19 mouse cellular contexts compared by ENCODE assay signal in the genomic region with DNA sequence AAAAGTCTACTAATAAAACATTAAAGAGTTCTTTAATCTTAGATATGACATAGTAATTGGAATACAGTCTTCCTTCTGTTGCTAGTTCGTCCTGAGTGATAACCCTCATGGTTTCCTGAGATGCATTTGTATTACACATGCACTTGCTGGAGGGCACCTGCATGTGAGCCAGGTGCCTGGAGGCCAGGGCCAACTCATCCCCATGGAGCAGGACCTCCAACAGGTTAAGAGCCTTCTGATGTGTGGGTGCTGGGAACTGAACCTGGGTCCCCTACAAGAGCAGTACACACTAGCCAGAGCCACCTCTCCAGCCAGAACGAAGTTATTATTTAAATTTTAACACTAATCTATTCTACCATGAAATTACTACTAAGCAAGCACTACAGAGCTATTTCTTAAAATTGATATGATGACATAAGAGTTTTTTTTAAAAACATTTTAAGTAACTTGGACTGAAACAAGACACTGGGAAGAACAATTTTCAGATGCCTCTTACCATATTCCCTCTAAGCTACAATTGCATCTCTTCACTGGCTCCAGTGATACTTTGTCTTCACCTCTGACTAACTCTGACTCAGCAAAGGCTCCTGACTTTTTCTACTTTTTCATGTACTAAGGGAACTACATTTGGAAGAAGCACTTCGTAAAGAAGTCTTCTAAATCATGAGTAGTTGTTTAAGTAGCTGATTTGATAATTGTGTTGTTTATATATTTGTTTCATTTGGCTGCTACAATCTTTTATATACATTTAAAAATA. TPM values are rescaled to one million over a fixed set of nuclear protein-coding genes. Genes with fewer than 3 reads are reported as not detected.
"Had no signal": no experiment of that assay in that cellular context is flagged by ENCODE, and none has a peak within 500 bp of the region (broad histone marks: within the 10 kb centered on the region; RNA-seq: fewer than 3 reads in every experiment).

No protein-coding gene starts in this region.

- H3K9me3 ChIP-seq: kidney, embryonic 15.5 days; limb, embryonic 10.5 days; limb, embryonic 13.5 days; liver, embryonic 12.5 days; liver, embryonic 15.5 days; lung, embryonic 15.5 days; midbrain, embryonic 10.5 days; midbrain, embryonic 13.5 days had no signal

- H3K4me2 ChIP-seq: kidney, embryonic 15.5 days; limb, embryonic 13.5 days; midbrain, embryonic 13.5 days had no signal

- H3K9ac ChIP-seq: kidney, embryonic 15.5 days; limb, embryonic 13.5 days; liver, embryonic 12.5 days; liver, embryonic 15.5 days; lung, embryonic 15.5 days; midbrain, embryonic 13.5 days had no signal

- H3K27ac ChIP-seq: kidney, embryonic 15.5 days; limb, embryonic 10.5 days; limb, embryonic 13.5 days; liver, embryonic 12.5 days; liver, embryonic 15.5 days; lung, embryonic 15.5 days; midbrain, embryonic 10.5 days; midbrain, embryonic 13.5 days had no signal

- DNase-seq: kidney, postnatal 14 days; kidney, postnatal 4 days; liver; lung, adult 18-20 months; lung, postnatal 10 days; lung, postnatal 36 days; thymus, adult 18-20 months; thymus, postnatal 36 days had no signal

- H3K36me3 ChIP-seq: kidney, embryonic 15.5 days; limb, embryonic 13.5 days; liver, embryonic 12.5 days; lung, embryonic 15.5 days; midbrain, embryonic 13.5 days had no signal

- H3K27me3 ChIP-seq: kidney, embryonic 15.5 days; limb, embryonic 13.5 days; lung, embryonic 15.5 days; midbrain, embryonic 13.5 days had no signal

- ATAC-seq: liver, embryonic 12.5 days; midbrain, embryonic 13.5 days; midbrain, embryonic 16.5 days had no signal

- H3K4me3 ChIP-seq: kidney, embryonic 15.5 days; limb, embryonic 10.5 days; limb, embryonic 13.5 days; liver, embryonic 12.5 days; lung, embryonic 15.5 days; midbrain, embryonic 10.5 days; midbrain, embryonic 13.5 days had no signal

RNA-seq across cellular contexts. Expression of gene Tmem136, which starts 18.4 kb away (rescaled TPM):
- total RNA-seq: megakaryocyte progenitor cell, adult 5-6 weeks; monocyte, adult 5-6 weeks had no signal
